Mouse (Mus musculus): ENCODE measurements around the gene Gm6408. TPM values are rescaled to one million over a fixed set of nuclear protein-coding genes. Genes with fewer than 3 reads are reported as not detected.
"Not testable (repeated sequence)": the region's sequence is repeated elsewhere in the genome, so short reads cannot be mapped to it uniquely, and the experiment has no call there.

Gene Gm6408
- polyA plus RNA-seq, 1 experiment: not detected

DNA sequence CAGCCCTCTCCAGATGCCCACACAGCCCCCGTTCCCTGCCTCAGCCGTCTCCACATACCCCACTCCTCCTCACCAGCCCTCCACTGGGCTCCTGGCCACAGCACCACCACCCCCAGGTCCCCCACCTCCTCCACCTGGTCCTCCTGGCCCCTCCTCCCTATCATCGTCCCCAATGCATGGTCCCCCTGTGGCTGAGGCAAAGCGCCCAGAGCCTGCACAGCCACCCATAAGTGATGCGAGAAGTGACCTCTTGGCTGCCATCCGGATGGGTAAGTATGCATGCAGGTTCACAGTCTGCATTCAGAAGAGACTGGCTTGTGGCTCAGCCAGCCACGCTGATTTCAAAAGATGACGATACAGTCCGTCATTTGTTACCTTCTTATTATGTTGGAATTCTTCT is 13.5 kb upstream of the Gm6408 start:
- Histone ChIP-seq H3K27me3 (ENCODE audit: control insufficient read depth, insufficient read depth, insufficient read length) (no peaks in the 10 kb centered on the region), H3K4me3 (ENCODE audit: insufficient read depth, poor library complexity, severe bottlenecking) (no peak overlapping the region), H3ac (ENCODE audit: control insufficient read depth, insufficient read length, low read depth) (no peak overlapping the region), H3K79me2 (ENCODE audit: control insufficient read depth, insufficient read depth) (no peaks in the 10 kb centered on the region), H3K79me3 (ENCODE audit: low read depth) (no peaks in the 10 kb centered on the region), H3K36me3 (ENCODE audit: control insufficient read depth, insufficient read depth) (no peaks in the 10 kb centered on the region)
- TF ChIP-seq CTCF (IDR thresholded peaks at IDR 0.05; ENCODE audit: control insufficient read depth, insufficient read depth, insufficient read length): no peak
- no peak for TF ChIP-seq MYOG (IDR thresholded peaks at IDR 0.05; ENCODE audit: control insufficient read depth, extremely low read depth, insufficient read length)
- no peak for TF ChIP-seq FOSL1 (IDR thresholded peaks at IDR 0.05; ENCODE audit: insufficient read depth, low read length, poor library complexity, severe bottlenecking)
- no peak for TF ChIP-seq MAX (IDR thresholded peaks at IDR 0.05)
- no peak for TF ChIP-seq USF1 (IDR thresholded peaks at IDR 0.05; ENCODE audit: low read depth)
- no peak for TF ChIP-seq CEBPB (IDR thresholded peaks at IDR 0.05; ENCODE audit: low read depth)
- no peak for TF ChIP-seq MYOD1 (IDR thresholded peaks at IDR 0.05; ENCODE audit: control insufficient read depth, insufficient read length, low read depth)

DNA sequence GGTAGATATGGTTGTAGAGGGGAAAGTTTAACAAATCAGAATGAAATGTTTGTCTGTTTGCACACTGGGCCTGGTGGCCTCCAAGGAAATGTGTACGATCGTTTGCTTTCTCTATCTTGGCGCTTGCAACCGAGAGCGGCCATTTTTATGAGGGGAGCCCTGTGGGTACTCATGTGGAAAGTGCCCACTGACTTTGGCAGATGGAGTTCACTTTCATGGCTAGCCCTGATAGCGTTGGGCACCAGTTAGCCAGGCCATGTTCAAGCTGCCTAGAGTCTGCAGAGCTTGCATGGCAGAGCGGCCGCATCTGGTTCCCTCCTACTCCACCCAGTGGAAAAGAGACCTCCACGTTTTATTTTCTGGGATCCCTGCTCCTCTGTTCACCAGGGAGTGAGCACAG is 10.9 kb upstream of the Gm6408 start:
- no peaks in the 10 kb centered on the region for H3K27me3 ChIP-seq (ENCODE audit: control insufficient read depth, insufficient read depth, insufficient read length)
- TF ChIP-seq FOSL1 (IDR thresholded peaks at IDR 0.05; ENCODE audit: insufficient read depth, low read length, poor library complexity, severe bottlenecking) (no peak), CEBPB (IDR thresholded peaks at IDR 0.05; ENCODE audit: low read depth) (no peak), MAX (IDR thresholded peaks at IDR 0.05) (no peak), MYOD1 (IDR thresholded peaks at IDR 0.05; ENCODE audit: control insufficient read depth, insufficient read length, low read depth) (no peak), CTCF (IDR thresholded peaks at IDR 0.05; ENCODE audit: control insufficient read depth, insufficient read depth, insufficient read length) (no peak), USF1 (IDR thresholded peaks at IDR 0.05; ENCODE audit: low read depth) (no peak), MYOG (IDR thresholded peaks at IDR 0.05; ENCODE audit: control insufficient read depth, extremely low read depth, insufficient read length) (no peak)

DNA sequence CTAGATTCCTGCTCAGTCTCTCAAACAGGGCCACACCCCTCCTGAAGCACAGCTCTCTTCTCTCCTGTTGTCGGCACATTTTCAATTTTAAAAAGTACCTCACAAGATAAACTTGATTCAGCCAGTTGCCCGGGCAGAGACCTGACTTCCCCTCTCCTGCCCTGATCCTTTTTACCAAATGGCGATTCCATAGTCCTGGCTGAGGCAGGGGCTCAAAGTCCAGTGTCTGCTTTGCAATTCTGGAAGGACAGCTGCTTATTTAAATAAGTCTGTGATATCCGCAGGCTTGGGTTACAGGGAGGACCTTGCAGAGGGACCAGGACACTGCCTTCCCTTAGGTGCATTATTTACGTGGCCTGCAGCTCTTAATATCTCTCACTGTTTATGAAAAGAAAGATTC is 10.5 kb upstream of the Gm6408 start:
- Histone ChIP-seq H3K79me3 (ENCODE audit: low read depth) (no peaks in the 10 kb centered on the region), H3K27me3 (ENCODE audit: control insufficient read depth, insufficient read depth, insufficient read length) (no peaks in the 10 kb centered on the region)
- TF ChIP-seq MYOD1 (IDR thresholded peaks at IDR 0.05; ENCODE audit: control insufficient read depth, insufficient read length, low read depth) (no peak), MAX (IDR thresholded peaks at IDR 0.05) (no peak), CEBPB (IDR thresholded peaks at IDR 0.05; ENCODE audit: low read depth) (no peak), MYOG (IDR thresholded peaks at IDR 0.05; ENCODE audit: control insufficient read depth, extremely low read depth, insufficient read length) (no peak), USF1 (IDR thresholded peaks at IDR 0.05; ENCODE audit: low read depth) (no peak)

More for the DNA sequence above, 10.9 kb upstream of the Gm6408 start:
- H3K4me3 ChIP-seq (ENCODE audit: insufficient read depth, poor library complexity, severe bottlenecking): no peak overlapping the region
- no peaks in the 10 kb centered on the region for H3K79me2 ChIP-seq (ENCODE audit: control insufficient read depth, insufficient read depth)
- no peak overlapping the region for H3ac ChIP-seq (ENCODE audit: control insufficient read depth, insufficient read length, low read depth)
- no peaks in the 10 kb centered on the region for H3K79me3 ChIP-seq (ENCODE audit: low read depth)
- H3K36me3 ChIP-seq (ENCODE audit: control insufficient read depth, insufficient read depth): no peaks in the 10 kb centered on the region

DNA sequence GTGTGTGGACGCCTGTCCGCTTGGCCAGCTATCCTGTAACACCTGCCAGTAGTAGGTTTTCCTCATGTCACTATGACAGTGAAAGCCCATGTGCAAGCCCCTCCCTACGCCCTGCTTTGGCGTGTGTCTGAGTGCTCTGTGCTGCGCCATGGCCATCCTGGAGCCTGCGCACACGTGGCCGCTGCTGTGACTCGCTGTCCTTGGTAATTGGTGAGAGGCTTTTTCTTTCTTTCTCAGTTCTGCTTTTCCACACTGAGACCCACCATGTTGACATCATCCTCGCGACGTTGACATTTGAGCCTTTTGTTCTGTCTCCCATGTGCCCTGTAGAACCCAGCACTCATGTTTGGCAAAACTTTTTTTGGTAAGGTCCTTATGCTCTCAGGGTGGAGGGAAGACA is 9.9 kb upstream of the Gm6408 start:
- TF ChIP-seq CTCF (IDR thresholded peaks at IDR 0.05; ENCODE audit: control insufficient read depth, insufficient read depth, insufficient read length) (no peak), MYOG (IDR thresholded peaks at IDR 0.05; ENCODE audit: control insufficient read depth, extremely low read depth, insufficient read length) (no peak), MAX (IDR thresholded peaks at IDR 0.05) (no peak), MYOD1 (IDR thresholded peaks at IDR 0.05; ENCODE audit: control insufficient read depth, insufficient read length, low read depth) (no peak), CEBPB (IDR thresholded peaks at IDR 0.05; ENCODE audit: low read depth) (no peak), FOSL1 (IDR thresholded peaks at IDR 0.05; ENCODE audit: insufficient read depth, low read length, poor library complexity, severe bottlenecking) (no peak), USF1 (IDR thresholded peaks at IDR 0.05; ENCODE audit: low read depth) (no peak)
- H3K79me3 ChIP-seq (ENCODE audit: low read depth): no peaks in the 10 kb centered on the region
- no peak overlapping the region for H3K4me3 ChIP-seq (ENCODE audit: insufficient read depth, poor library complexity, severe bottlenecking)
- no peaks in the 10 kb centered on the region for H3K27me3 ChIP-seq (ENCODE audit: control insufficient read depth, insufficient read depth, insufficient read length)
- H3K36me3 ChIP-seq (ENCODE audit: control insufficient read depth, insufficient read depth): no peaks in the 10 kb centered on the region
- no peaks in the 10 kb centered on the region for H3K79me2 ChIP-seq (ENCODE audit: control insufficient read depth, insufficient read depth)
- no peak overlapping the region for H3ac ChIP-seq (ENCODE audit: control insufficient read depth, insufficient read length, low read depth)

More for the DNA sequence above, 10.5 kb upstream of the Gm6408 start:
- Histone ChIP-seq H3K36me3 (ENCODE audit: control insufficient read depth, insufficient read depth) (no peaks in the 10 kb centered on the region), H3K79me2 (ENCODE audit: control insufficient read depth, insufficient read depth) (no peaks in the 10 kb centered on the region), H3K4me3 (ENCODE audit: insufficient read depth, poor library complexity, severe bottlenecking) (no peak overlapping the region), H3ac (ENCODE audit: control insufficient read depth, insufficient read length, low read depth) (no peak overlapping the region)

DNA sequence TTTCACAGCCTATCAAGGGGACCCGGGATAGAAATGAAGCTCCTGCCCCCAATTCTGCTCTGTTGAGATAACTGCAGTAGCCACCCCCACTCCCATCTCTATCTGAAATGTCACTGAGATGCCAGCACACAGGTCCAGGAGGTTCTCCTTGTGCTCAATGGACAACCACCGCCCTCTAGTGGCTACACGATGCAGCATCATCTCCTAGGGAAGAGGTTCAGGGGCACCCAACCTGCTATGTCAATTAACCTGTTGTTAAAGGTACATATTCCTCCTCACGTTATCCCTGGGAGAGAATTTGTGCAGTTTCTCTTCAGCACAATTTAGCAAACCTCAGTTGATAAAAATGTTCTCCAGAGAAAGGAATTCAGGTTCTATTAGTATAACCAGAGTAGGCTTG is 2.2 kb upstream of the Gm6408 start:
- not testable (repeated sequence) for H3K36me3 ChIP-seq (ENCODE audit: control insufficient read depth, insufficient read depth); H3K79me3 ChIP-seq (ENCODE audit: low read depth); H3K27me3 ChIP-seq (ENCODE audit: control insufficient read depth, insufficient read depth, insufficient read length); H3K79me2 ChIP-seq (ENCODE audit: control insufficient read depth, insufficient read depth); H3ac ChIP-seq (ENCODE audit: control insufficient read depth, insufficient read length, low read depth); H3K4me3 ChIP-seq (ENCODE audit: insufficient read depth, poor library complexity, severe bottlenecking)

DNA sequence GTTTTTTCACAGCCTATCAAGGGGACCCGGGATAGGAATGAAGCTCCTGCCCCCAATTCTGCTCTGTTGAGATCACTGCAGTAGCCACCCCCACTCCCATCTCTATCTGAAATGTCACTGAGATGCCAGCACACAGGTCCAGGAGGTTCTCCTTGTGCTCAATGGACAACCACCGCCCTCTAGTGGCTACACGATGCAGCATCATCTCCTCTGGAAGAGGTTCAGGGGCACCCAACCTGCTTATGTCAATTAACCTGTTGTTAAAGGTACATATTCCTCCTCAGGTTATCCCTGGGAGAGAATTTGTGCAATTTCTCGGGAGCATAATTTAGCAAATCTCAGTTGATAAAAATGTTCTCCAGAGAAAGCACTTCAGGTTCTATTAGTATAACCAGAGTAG is 7.2 kb downstream of the Gm6408 start:
- not testable (repeated sequence) for H3K79me2 ChIP-seq (ENCODE audit: control insufficient read depth, insufficient read depth); H3K4me3 ChIP-seq (ENCODE audit: insufficient read depth, poor library complexity, severe bottlenecking); H3K27me3 ChIP-seq (ENCODE audit: control insufficient read depth, insufficient read depth, insufficient read length); H3ac ChIP-seq (ENCODE audit: control insufficient read depth, insufficient read length, low read depth); H3K36me3 ChIP-seq (ENCODE audit: control insufficient read depth, insufficient read depth); H3K79me3 ChIP-seq (ENCODE audit: low read depth)

DNA sequence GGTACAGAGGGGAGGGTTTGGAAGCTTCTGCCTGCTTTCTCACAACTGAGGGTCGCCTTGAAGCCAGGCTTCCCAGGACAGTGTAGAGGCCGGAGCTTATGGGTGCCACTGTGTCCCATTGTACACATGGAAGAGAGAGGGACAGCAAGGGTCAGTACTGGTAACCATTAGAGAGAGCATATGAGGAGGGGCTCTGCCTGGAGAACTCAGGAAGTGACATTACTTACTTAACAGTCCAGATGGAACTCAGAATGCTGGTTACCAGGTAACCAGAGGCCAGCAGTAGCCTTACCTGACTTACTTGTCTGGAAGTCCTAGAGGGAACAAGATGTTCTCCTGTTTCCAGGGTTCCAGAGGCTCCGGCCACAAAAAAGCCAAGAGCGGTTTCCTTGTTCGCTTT is 9.3 kb downstream of the Gm6408 start, which contains the start of gene Gm6370:
Gm6370 (plus strand) TSS at position 301 of the 400 bp plus-strand sequence.
- not testable (repeated sequence) for H3K27me3 ChIP-seq (ENCODE audit: control insufficient read depth, insufficient read depth, insufficient read length); H3ac ChIP-seq (ENCODE audit: control insufficient read depth, insufficient read length, low read depth); H3K4me3 ChIP-seq (ENCODE audit: insufficient read depth, poor library complexity, severe bottlenecking); H3K79me3 ChIP-seq (ENCODE audit: low read depth); H3K36me3 ChIP-seq (ENCODE audit: control insufficient read depth, insufficient read depth); H3K79me2 ChIP-seq (ENCODE audit: control insufficient read depth, insufficient read depth)

DNA sequence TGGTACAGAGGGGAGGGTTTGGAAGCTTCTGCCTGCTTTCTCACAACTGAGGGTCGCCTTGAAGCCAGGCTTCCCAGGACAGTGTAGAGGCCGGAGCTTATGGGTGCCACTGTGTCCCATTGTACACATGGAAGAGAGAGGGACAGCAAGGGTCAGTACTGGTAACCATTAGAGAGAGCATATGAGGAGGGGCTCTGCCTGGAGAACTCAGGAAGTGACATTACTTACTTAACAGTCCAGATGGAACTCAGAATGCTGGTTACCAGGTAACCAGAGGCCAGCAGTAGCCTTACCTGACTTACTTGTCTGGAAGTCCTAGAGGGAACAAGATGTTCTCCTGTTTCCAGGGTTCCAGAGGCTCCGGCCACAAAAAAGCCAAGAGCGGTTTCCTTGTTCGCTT is 20.3 kb downstream of the Gm6408 start, which contains the start of gene 4930449I24Rik:
4930449I24Rik (plus strand) TSS at position 301 of the 400 bp plus-strand sequence.
- H3K4me3 ChIP-seq (ENCODE audit: insufficient read depth, poor library complexity, severe bottlenecking); H3K36me3 ChIP-seq (ENCODE audit: control insufficient read depth, insufficient read depth); H3K79me2 ChIP-seq (ENCODE audit: control insufficient read depth, insufficient read depth); H3K27me3 ChIP-seq (ENCODE audit: control insufficient read depth, insufficient read depth, insufficient read length); H3ac ChIP-seq (ENCODE audit: control insufficient read depth, insufficient read length, low read depth); H3K79me3 ChIP-seq (ENCODE audit: low read depth): not testable (repeated sequence)

DNA sequence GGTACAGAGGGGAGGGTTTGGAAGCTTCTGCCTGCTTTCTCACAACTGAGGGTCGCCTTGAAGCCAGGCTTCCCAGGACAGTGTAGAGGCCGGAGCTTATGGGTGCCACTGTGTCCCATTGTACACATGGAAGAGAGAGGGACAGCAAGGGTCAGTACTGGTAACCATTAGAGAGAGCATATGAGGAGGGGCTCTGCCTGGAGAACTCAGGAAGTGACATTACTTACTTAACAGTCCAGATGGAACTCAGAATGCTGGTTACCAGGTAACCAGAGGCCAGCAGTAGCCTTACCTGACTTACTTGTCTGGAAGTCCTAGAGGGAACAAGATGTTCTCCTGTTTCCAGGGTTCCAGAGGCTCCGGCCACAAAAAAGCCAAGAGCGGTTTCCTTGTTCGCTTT is 32.1 kb downstream of the Gm6408 start, which contains the start of gene Gm3402:
Gm3402 (plus strand) TSS at position 301 of the 400 bp plus-strand sequence.
- H3K79me2 ChIP-seq (ENCODE audit: control insufficient read depth, insufficient read depth); H3K36me3 ChIP-seq (ENCODE audit: control insufficient read depth, insufficient read depth); H3K79me3 ChIP-seq (ENCODE audit: low read depth); H3K27me3 ChIP-seq (ENCODE audit: control insufficient read depth, insufficient read depth, insufficient read length); H3K4me3 ChIP-seq (ENCODE audit: insufficient read depth, poor library complexity, severe bottlenecking); H3ac ChIP-seq (ENCODE audit: control insufficient read depth, insufficient read length, low read depth): not testable (repeated sequence)

All from C2C12 (cell line).